Mouse (Mus musculus) kidney, adult 2 months (tissue): ENCODE measurements around the gene Slc4a4. TPM values are rescaled to one million over a fixed set of nuclear protein-coding genes. Genes with fewer than 3 reads are reported as not detected.

Source experiments
- DNase-seq: peaks from one replicate; pipeline ENCODE4 v3.0.0; 2021
- H3K27ac ChIP-seq: fragments of 200-500 bp; 2 replicates; pipeline ENCODE4 v1.5.1; 2012; ENCODE audit warnings: low read depth, low read length, control low read depth, inconsistent platforms; ENCODE audit not compliant: insufficient read depth
- H3K27me3 ChIP-seq: fragments of 200-500 bp; replicated peaks from 2 replicates; pipeline ENCODE4 v1.6.1; 2012; ENCODE audit warnings: mild to moderate bottlenecking, moderate library complexity, low read length, inconsistent platforms; ENCODE audit not compliant: control insufficient read depth, insufficient read depth
- H3K36me3 ChIP-seq: fragments of 200-500 bp; 2 replicates; pipeline ENCODE4 v1.6.1; 2012; ENCODE audit warnings: mild to moderate bottlenecking, moderate library complexity, low read length, inconsistent platforms; ENCODE audit not compliant: control insufficient read depth, insufficient read depth
- H3K4me1 ChIP-seq: fragments of 200-500 bp; 2 replicates; pipeline ENCODE4 v1.6.1; 2011; ENCODE audit warnings: low read length; ENCODE audit not compliant: control insufficient read depth, insufficient read depth
- H3K4me3 ChIP-seq: fragments of 200-500 bp; 2 replicates; pipeline ENCODE4 v1.5.1; 2011; ENCODE audit warnings: mild to moderate bottlenecking, low read depth, low read length, control low read depth; ENCODE audit not compliant: insufficient read depth
- CTCF ChIP-seq: fragments of 200-500 bp; conservative IDR thresholded peaks from 2 replicates; pipeline ENCODE4 v1.5.1; 2011; ENCODE audit warnings: low read depth, mild to moderate bottlenecking, control low read depth, low read length, moderate library complexity, mixed read lengths; ENCODE audit not compliant: insufficient read depth, insufficient read length
- POLR2A ChIP-seq: fragments of 200-500 bp; IDR thresholded peaks from one replicate; pipeline ENCODE4 v1.6.1; 2011; ENCODE audit warnings: low read depth, low read length, control low read depth
- WGBS: fragments of 180-500 bp; shearing (Covaris S2); methylation state at CpG from one replicate; pipeline ENCODE4 v1.1.7; 2018; 5-methylcytosine and 5-hydroxymethylcytosine counted together
- polyA plus RNA-seq: library from polyadenylated mRNA; depleted of rRNA; stranded (reverse); fragments of >200 nt; gene quantifications from 2 replicates; pipeline ENCODE4 v1.2.3, GENCODE M21; 2012

Slc4a4 gene
- polyA plus RNA-seq, 1 experiment, result 195 TPM

DNA sequence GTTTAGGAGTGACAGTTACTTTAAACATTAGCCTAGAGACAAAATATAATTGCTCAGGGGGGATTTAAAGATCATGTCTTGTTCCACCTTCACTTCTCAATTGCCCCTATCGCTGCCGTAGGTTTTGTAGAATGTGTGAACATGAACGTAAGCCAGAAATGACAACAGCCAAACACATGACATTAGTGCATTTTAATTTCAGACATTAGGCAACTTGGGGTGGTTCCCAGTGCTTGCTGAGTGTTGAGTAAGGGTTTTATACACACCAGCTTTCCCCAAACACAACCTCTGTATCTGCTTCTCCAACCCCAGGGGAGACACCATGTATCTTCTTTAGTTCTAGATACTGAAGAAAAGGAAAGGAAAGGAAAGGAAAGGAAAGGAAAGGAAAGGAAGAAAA lies 1.1 kb upstream of the Slc4a4 start:
- peak; percentile 8 for DNase-seq
- H3K36me3 ChIP-seq, result no peaks in the 10 kb centered on the region
- 67% methylated on average over 3 of the region's 3 CpGs for WGBS
- no peak overlapping the region for H3K27ac ChIP-seq
- H3K4me1 ChIP-seq, result peaks cover 12% of the 10 kb centered on the region; the same call in 1 of the 2 replicates
- no peak for TF ChIP-seq CTCF
- no peak for TF ChIP-seq POLR2A
- no peak overlapping the region for H3K4me3 ChIP-seq
- H3K27me3 ChIP-seq, result no peaks in the 10 kb centered on the region

GRCm38 (mm10) chr5:88885944-88886343 lies 674 bp upstream of the Slc4a4 start:
- DNase-seq, result no peak
- H3K27me3 ChIP-seq, result no peaks in the 10 kb centered on the region
- peaks cover 12% of the 10 kb centered on the region; the same call in 1 of the 2 replicates for H3K4me1 ChIP-seq
- H3K4me3 ChIP-seq, result no peak overlapping the region
- TF ChIP-seq POLR2A, result no peak
- no peak for TF ChIP-seq CTCF
- no peaks in the 10 kb centered on the region for H3K36me3 ChIP-seq
- 71% methylated on average over 5 of the region's 5 CpGs for WGBS
- no peak overlapping the region for H3K27ac ChIP-seq

GRCm38 (mm10) chr5:88886349-88886667 lies 310 bp upstream of the Slc4a4 start:
- no peak for DNase-seq
- H3K36me3 ChIP-seq, result no peaks in the 10 kb centered on the region
- peaks cover 12% of the 10 kb centered on the region; the same call in 1 of the 2 replicates for H3K4me1 ChIP-seq
- TF ChIP-seq CTCF, result no peak
- TF ChIP-seq POLR2A, result no peak
- H3K27ac ChIP-seq, result no peak overlapping the region
- H3K4me3 ChIP-seq, result peak overlapping the region; percentile 81
- H3K27me3 ChIP-seq, result no peaks in the 10 kb centered on the region
- WGBS, result 2% methylated on average over 14 of the region's 14 CpGs

DNA sequence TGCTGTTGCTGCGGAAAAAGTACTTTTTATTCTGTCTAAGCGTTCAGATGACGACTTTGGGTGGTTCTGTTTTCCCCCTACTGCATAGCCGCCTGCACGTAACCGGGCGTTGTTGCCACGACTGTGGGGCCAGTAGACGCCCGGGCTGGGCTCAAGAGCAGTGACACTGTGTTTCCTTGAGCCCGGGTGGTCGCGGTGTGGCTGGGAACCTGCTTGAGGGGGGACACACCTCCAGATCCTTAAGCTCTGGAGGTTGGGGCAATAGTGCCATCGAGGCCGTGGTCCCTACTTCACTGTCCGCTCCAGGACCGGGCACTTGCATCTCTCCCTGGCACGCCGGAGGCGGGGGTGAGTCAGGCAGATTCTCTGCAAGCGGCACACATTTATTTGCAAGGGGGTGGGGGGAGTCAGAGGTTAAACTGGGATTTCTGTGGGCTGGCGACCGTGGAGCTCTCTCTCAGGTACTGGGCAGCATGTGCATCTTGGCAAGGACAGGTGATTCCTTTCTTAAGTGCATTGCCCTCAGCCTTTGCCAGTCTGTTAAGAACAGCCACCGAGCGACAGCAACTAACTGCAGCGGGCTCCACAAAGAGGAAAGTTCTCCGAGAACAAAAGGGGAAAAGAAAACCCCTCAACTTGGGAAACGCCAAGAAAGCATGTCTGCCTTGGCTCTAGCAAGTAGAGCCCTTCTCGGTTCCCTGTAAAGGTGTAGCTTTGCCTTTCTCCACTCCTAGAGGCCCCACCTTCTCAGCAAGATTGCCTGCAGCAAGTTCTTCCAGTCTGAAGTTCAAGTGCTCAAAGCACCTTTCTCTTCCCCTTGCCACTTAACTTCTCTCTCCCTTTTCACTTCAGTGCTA lies 1.2 kb downstream of the Slc4a4 start:
- no peaks in the 10 kb centered on the region for H3K36me3 ChIP-seq
- H3K27ac ChIP-seq, result no peak overlapping the region
- 1% methylated on average over 29 of the region's 29 CpGs for WGBS
- no peaks in the 10 kb centered on the region for H3K27me3 ChIP-seq
- peaks cover 12% of the 10 kb centered on the region; the same call in 1 of the 2 replicates for H3K4me1 ChIP-seq
- H3K4me3 ChIP-seq, result peak overlapping the region; percentile 81
- DNase-seq, result peak; percentile 46
- no peak for TF ChIP-seq POLR2A
- TF ChIP-seq CTCF, result no peak

GRCm38 (mm10) chr5:88888413-88888700 lies 1.7 kb downstream of the Slc4a4 start:
- Histone ChIP-seq H3K4me1 (peaks cover 12% of the 10 kb centered on the region; the same call in 1 of the 2 replicates), H3K27me3 (no peaks in the 10 kb centered on the region), H3K36me3 (no peaks in the 10 kb centered on the region), H3K27ac (no peak overlapping the region), H3K4me3 (peak overlapping the region; percentile 81; the same call in 1 of the 2 replicates)
- 28% methylated on average over 8 of the region's 8 CpGs for WGBS
- TF ChIP-seq CTCF (no peak), POLR2A (no peak)
- no peak for DNase-seq

DNA sequence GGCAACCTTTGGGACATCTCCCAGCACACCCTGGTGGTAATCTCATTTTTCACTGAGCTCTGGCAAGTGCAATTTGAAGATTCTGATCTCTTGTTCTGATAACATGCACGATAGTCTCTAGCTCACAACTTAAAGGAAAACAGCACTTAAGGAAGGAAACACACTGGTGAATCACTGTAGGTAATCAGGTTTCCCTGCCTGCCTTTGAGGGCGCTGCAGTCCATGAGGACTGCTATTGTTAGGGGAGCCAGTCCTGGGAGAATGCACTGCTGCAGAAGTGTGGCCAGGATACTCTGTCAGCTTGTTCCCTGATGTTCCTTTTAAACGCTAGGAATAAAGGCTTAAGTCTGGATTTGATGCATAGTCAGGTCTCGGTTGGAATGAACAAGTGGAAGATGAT lies 2.7 kb downstream of the Slc4a4 start:
- no peak overlapping the region for H3K27ac ChIP-seq
- H3K36me3 ChIP-seq, result no peaks in the 10 kb centered on the region
- no peak overlapping the region for H3K4me3 ChIP-seq
- H3K4me1 ChIP-seq, result peaks cover 12% of the 10 kb centered on the region; the same call in 1 of the 2 replicates
- no peaks in the 10 kb centered on the region for H3K27me3 ChIP-seq
- TF ChIP-seq CTCF (peak; percentile 30; the same call in 1 of the 2 replicates), POLR2A (no peak)
- WGBS, result 56% methylated on average over 4 of the region's 4 CpGs
- DNase-seq, result no peak

- H3K4me3 ChIP-seq, result no peak overlapping the region
- H3K4me1 ChIP-seq, result peaks cover 12% of the 10 kb centered on the region; the same call in 1 of the 2 replicates
- no peaks in the 10 kb centered on the region for H3K36me3 ChIP-seq
- no peak for DNase-seq
- no peak overlapping the region for H3K27ac ChIP-seq
- WGBS, result 84% methylated on average over 4 of the region's 4 CpGs
- H3K27me3 ChIP-seq, result no peaks in the 10 kb centered on the region
- TF ChIP-seq CTCF (no peak), POLR2A (no peak)
Observed at GRCm38 (mm10) chr5:88890146-88890545, 3.5 kb downstream of the Slc4a4 start.
